Mouse (Mus musculus) v-Abl transformed pro-B cells (cell line): ENCODE measurements around the gene 1500009C09Rik.
"Not testable (repeated sequence)": the region's sequence is repeated elsewhere in the genome, so short reads cannot be mapped to it uniquely, and the experiment has no call there.

ENCODE experiments used
- in situ Hi-C, 2 experiments: fragments of 400-800 bp; cut with MboI; formaldehyde crosslinking; loops; one replicate each; pipeline ENCODE4 v1.15.1; 2025; ENCODE audit not compliant: unreplicated experiment in 2 of 2

The 1500009C09Rik gene

DNA sequence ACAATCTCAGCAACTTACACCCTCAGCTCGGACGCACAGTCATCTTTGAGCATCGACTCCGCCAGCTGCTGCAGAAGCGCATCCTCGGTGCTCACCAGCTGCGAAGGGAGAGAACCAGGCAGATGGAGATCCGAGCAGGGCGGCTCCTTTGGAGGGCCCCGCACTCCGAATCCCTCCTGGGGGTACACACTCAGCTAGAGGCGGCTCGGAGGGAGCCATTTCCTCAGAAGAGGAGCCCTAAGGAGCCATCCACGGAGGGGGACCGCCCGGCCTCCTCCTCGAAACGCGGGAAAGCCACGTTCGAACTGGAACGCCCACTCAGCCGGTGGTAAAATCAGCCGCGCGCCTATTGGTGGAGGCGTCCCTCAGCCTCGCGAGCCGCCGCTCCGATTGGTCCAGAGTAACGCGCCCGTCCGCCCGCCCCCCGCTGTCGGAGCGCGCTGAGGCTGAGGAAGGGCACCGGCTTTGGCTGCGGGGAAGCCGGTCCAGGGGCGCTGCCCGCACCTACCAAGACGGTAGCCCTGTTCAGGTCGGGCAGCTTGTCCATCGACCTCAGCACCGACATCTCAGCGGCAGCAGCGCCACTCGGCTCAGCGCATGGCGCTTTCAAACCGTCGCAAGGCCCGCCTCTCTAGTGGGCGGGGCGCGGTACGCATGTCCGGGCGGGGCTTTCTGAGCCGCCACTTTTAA lies 7.9 kb upstream of the 1500009C09Rik start, which contains the start of gene Cenpm:
TSS of gene Cenpm (minus strand) at position 634 of the 690 bp plus-strand sequence.
- in situ Hi-C loops: no loop called here

DNA sequence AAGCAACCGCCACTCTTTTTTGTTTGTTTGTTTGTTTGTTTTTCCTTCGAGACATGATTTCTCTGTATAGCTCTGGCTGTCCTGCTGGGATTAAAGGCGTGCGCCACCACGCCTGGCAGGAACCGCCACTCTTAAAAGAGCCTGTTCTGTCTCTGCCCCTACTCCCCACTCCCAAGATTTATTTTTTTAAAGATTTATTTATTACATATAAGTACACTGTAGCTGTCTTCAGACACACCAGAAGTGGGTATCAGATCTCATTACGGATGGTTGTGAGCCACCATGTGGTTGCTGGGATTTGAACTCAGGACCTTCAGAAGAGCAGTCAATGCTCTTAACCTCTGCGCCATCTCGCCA lies 7.4 kb upstream of the 1500009C09Rik start:
- in situ Hi-C loops: not testable (repeated sequence)

DNA sequence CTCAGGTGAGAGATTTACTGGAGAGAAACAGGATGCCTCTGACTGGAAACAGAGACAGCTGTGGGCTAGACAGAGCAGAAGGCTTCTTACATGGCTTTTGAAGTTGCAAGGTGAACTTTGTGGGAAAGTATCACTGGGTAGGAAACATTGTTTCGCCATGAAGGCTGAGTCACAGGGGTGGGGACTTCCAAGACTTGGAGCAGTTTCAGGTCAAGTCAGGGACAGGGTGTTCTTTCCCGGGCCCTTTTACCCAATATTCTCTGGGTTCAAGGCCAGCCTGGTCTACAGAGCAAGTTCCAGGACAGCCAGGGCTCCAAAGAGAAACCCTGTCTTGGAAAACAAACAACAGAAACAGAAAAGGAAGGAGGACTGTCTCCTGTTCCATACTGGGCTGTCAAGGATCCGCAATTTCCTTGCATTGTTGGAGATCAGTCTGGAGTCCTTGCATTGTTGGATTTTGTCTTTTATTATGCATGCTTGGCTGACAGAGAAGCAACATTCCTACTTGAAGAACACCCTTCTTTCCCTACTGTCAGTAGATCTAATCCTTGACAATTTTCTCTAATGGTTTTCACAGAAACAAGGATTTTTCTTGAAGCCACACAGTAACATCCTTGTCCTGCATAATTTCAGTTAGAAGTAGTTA lies 4.9 kb upstream of the 1500009C09Rik start:
- in situ Hi-C loops: no loop called here

DNA sequence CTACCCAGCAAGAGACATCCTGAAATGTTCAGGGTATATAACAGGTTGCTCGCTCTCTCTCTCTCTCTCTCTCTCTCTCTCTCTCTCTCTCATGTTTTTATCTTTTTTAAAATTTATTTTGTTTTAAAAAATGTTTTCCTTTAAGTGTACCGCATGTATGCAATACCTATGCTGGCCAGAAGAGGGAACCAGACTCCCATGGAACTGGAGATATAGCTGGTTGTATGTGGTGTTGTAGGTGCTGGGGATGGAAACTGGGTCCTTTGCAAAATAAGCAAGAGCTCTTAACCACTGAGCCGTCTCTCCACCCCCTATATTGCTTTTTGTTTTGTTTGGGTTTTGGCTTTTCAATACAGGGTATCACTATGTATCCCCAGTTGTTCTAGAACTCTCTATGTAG lies 618 bp upstream of the 1500009C09Rik start:
- in situ Hi-C loops: loop anchor here in 1 of 2 experiments (25.0 kb wide), 1 partner anchor 1261 kb away; the partner anchor contains the start of gene Ttll1

DNA sequence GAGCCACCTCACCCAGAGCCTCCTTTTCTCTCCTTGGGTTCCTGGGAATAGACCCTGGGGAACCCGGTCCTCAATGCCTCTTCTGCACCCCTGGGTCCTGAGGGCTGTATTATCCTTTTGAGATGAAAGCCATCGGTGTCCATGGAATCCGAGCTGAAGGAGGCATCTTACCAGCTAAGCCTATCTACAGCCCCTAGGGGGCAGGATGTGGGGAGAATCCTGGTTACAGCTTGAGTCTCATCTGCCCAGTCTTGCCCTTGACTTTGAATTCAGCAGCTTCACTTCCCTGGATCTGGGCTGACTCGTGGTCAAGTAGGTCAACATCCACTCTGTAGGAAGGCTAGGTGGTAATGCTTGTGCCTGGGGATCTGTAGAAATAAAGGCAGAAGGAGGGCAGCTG lies 3.1 kb downstream of the 1500009C09Rik start:
- in situ Hi-C loops: loop anchor here in 1 of 2 experiments (25.0 kb wide), 1 partner anchor 1257 kb away; the partner anchor contains the start of gene Ttll1

DNA sequence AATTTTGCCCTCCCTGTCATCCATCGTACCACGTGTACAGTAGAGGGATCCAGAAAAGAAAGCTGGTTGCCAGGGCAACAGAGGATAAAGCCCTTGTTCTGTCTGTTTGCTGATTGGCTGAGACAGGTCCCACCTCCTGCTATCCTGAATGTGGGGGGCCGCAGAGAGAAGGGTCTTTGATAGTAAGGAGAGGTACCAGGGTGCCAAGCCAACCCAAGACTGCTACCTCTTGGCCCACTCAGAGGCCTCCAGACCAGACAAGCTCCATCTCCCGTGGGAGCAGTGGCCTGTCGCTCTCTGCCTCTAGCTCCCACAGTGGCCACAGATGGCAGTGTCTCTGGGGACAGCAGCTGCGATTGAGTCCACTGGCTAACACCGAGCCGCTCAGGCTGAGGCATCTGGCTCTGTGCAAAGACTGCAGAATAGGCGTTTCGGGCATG lies 3.8 kb downstream of the 1500009C09Rik start:
- in situ Hi-C loops: loop anchor here in 1 of 2 experiments (25.0 kb wide), 1 partner anchor 1256 kb away; the partner anchor contains the start of gene Ttll1

DNA sequence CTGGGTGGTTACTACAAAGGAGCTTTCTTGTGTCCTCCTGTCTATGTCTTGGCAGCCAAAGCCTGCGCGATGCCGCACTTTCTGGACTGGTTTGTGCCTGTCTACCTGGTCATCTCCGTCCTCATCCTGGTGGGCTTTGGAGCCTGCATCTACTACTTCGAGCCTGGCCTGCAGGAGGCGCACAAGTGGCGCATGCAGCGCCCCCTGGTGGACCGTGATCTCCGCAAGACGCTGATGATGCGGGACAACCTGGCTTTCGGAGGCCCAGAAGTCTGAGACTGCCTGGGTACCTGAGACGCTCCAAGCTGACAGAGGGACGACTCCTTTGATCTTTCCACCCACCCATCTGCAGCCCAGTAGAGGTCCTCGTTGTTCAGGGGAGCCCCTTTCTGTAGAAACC lies 7.3 kb downstream of the 1500009C09Rik start:
- in situ Hi-C loops: loop anchor here in 1 of 2 experiments (25.0 kb wide), 1 partner anchor 1253 kb away; the partner anchor contains the start of gene Ttll1

DNA sequence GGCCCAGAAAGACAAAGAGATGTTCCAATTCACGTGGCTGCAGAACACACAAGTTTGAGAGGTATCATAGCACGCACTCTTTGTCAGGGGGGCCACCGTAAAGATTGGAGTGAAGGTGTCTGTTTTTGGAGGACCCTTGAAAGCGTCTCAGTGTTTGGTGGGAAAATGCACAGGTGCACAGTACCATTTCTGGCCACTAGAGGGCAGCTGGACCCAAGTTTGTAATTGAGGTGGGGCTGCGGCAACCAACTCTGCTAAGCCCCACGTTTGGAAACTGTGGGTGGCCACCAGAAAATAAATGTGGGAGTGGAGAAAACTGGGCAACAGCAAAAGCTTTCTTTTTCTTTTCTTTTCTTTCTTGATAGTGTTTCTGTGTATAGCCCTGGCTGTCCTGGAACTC lies 14.2 kb downstream of the 1500009C09Rik start:
- in situ Hi-C loops: loop anchor here (10.0 to 25.0 kb wide), 3 partner anchors 538 to 1246 kb away; partner anchors contain the start of gene Ttll1 (in 1 of the 2)

DNA sequence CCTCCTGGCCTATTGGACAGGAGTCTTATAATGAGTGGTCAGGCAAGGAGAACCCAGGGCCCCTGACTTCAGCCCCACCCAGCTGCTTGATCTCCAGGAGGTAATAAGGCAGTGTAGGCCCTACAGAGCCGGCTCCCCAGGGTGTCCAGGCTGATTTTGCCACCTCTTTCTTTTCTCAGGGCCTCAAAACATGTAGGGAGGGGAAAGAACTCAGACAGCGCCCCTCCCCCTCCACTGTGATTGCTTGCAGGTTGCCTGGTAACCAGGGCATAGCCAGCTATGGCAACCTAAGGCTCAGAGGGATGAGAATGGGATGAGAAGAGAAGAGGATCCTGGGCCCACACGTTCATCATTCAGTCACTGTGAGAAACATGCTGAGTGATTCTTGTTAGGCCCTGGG lies 16.0 kb downstream of the 1500009C09Rik start:
- in situ Hi-C loops: loop anchor here (10.0 to 25.0 kb wide), 3 partner anchors 537 to 1244 kb away; partner anchors contain the start of gene Ttll1 (in 1 of the 2)

DNA sequence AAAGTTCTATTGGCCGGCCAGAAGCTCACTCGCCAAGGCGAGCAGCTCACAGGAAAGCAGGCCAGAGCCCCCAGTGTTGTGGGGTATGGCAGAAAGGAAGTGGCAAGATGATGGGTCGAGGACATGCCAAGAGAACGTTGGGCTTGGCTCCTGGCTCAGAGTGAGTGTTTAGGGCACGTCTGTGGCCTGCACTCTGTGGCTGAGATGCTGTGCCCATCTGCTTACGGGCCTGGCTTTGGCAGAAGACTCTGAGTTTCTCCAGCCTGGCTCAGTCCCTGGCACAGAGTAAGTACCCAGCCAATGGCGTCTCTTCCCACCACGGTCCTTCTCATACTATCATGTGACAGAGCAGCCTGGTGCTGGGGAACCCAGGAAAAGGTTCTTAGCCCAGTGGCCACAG lies 16.6 kb downstream of the 1500009C09Rik start:
- in situ Hi-C loops: loop anchor here (10.0 to 25.0 kb wide), 3 partner anchors 536 to 1244 kb away; partner anchors contain the start of gene Ttll1 (in 1 of the 2)

DNA sequence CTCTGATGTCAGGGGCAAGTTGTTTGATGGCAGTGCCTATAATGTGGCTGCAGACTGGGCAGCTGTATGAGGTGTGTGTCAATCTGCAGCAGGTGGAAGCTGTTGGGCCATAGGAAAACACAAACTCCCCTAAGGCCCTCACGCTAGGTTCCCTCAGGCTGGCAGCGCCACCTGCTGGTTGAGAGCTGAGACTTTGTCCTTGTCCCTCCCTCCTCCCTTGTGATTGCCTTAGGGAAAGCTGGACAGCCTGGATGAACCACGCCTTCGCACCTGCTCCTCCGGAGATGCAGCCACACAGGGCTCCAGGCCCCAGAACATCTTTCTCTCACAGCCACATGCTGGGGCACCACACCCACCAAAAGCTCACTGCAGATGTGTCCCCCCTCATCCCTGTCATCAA lies 19.0 kb downstream of the 1500009C09Rik start:
- in situ Hi-C loops: loop anchor here (10.0 to 25.0 kb wide), 3 partner anchors 654 to 1244 kb away; partner anchors contain the start of gene Ttll1 (in 2 of the 2)

DNA sequence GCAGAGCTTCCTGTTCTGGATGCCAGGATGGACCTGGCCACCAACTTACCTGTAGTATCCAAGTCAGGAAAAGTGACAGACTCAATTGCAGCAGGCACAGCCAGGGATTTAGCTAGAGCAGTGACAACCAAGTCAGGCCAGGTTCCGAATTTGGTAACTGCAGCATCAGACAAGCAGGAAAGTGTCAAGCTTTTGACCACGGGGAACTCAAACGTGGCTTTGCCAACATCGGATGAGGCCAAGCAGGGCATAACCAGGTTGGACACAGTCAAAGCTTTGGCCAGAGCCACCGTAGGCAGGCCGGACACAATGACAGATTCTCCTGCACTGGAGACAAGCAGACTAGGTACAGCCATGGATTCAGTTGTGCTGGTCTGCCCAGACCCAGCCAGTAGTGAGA lies 20.1 kb downstream of the 1500009C09Rik start:
- in situ Hi-C loops: loop anchor here (10.0 to 25.0 kb wide), 3 partner anchors 653 to 1243 kb away; partner anchors contain the start of gene Ttll1 (in 2 of the 2)

DNA sequence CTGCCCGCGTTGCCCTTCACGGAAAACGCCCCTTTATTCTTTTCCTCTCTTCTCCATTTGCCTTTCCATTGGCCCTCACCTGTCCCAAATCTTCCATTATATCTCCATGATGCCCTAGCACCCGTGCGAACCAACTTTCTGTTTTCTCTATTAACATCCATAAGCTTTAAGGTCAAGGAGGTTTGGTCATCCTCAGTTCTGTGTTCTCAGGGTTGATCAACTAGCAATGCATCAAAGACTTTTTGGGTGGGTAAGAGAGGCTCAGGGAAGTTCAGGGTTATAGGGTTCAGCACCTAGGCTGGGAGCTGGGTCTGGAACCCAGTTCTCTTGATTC lies 22.4 kb downstream of the 1500009C09Rik start, which contains the start of gene Sept3:
TSS of gene Sept3 (plus strand) at position 301 of the 334 bp plus-strand sequence.
- in situ Hi-C loops: loop anchor here (10.0 to 25.0 kb wide), 3 partner anchors 650 to 1240 kb away; partner anchors contain the start of gene Ttll1 (in 2 of the 2)

DNA sequence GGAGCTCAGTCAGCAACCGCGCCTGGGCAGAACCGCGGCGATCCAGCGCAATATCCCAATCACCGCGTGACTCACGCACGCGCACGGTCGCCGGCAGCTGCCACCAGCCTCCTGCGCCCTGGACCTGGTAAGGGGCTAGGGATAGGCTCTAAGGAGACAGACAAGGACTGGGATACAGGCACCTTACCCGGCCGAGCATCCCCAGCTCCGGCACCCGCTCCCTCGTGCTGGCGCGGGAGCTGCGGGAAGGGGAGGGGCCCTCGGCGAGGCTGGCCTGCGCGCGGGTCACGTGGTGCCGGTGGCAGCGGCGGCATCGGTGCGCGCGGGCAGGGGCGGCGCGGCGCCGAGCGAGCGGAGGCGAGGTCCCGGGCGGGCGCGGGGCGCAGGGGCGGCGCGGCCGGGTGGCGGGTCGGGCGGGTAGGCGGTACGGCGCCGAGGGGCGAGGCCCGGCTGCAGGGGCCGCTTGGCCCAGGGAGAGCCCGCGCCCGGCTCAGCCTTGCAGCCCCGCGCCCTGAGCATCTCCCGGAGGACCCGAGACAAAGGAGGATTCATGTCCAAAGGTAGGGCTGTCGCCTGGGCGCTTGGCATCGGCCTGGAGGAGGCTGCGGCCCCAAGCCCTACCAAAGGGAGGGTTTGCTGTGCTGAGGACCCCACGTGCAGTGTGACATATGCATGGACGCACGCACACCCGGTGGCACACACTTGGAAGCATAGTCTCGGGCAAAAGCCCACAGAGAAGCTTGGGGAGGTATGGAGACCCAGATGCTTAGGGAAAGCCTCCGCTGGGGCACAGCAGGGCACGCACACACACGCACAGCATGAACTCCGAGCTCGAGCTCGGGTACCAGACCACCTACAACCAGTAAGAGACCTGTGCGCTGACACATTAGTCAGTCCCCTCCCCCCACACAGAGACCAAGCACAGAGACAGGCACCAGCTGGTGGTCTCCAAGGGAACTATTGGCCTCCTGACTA lies 23.0 kb downstream of the 1500009C09Rik start:
- in situ Hi-C loops: loop anchor here (10.0 to 25.0 kb wide), 6 partner anchors 512 to 1787 kb away; partner anchors contain the start of genes Nfam1 (in 2 of the 2), Ttll1 (in 2 of the 2), Cyp2d26 (in 1 of the 2) and Efcab6 (in 1 of the 2)

DNA sequence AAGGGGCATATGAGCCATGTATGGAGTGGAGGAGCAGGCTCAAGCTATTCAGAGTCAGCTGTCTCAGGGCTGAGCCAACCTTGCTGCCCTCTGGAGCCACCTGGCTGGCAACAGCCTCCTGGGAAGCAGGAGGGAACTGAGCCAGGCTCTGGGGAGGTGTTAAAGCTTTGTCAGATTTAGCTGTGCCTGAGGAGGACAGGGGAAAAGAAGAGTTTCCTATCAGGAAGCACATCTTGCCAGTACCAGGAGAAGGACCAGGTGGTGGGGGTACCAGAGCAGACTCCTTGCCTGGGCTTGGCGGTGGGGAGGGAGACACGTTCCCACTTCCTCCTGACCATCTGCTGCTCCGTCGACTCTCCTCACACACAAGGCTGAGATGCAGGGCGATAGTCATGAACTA lies 25.4 kb downstream of the 1500009C09Rik start:
- in situ Hi-C loops: loop anchor here (10.0 to 25.0 kb wide), 5 partner anchors 510 to 1785 kb away; partner anchors contain the start of genes Nfam1 (in 2 of the 2), Cyp2d26 (in 1 of the 2), Efcab6 (in 1 of the 2) and Ttll1 (in 1 of the 2)

DNA sequence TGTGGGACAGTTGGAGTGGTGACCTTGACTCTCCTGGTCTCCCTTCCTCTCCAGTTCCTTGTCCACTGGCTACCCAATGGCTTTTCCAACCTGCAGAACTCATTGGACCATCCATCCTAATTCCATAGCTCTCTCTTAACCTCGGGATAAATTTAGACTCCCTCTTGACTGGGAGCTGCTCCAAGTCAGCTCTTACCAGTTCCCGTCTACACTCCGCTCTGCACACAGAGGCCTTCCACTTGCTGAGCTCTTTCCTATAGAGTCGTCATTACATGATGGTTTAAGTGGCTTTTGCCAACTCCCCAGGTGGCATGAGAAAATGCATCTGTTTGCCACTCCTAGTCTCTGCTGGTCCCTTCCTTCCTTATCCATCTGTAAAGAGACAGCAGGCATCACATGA lies 28.4 kb downstream of the 1500009C09Rik start:
- in situ Hi-C loops: loop anchor here (25.0 kb wide), 3 partner anchors 507 to 1782 kb away; partner anchors contain the start of genes Nfam1 (in 2 of the 2), Cyp2d26 (in 1 of the 2) and Efcab6 (in 1 of the 2)

DNA sequence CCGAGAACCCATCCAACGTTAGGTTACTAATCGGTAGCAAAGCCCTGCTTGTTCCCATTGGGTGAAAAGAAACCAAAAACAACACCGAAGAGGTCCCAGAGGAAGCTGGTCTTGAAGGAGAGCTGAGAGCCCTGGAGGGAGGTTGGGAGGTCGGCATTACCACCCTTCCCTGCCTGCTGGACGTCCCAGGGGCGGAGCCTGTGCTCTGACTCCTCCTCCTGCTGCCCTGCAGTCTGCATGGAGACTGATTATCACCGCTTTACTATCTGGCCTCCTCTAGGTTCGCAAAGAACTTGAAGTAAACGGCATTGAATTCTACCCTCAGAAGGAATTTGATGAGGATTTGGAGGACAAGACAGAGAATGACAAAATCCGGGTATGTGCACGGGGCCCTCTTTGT lies 34.0 kb downstream of the 1500009C09Rik start:
- in situ Hi-C loops: loop anchor here (25.0 kb wide), 3 partner anchors 501 to 1776 kb away; partner anchors contain the start of genes Nfam1 (in 2 of the 2), Cyp2d26 (in 1 of the 2) and Efcab6 (in 1 of the 2)

DNA sequence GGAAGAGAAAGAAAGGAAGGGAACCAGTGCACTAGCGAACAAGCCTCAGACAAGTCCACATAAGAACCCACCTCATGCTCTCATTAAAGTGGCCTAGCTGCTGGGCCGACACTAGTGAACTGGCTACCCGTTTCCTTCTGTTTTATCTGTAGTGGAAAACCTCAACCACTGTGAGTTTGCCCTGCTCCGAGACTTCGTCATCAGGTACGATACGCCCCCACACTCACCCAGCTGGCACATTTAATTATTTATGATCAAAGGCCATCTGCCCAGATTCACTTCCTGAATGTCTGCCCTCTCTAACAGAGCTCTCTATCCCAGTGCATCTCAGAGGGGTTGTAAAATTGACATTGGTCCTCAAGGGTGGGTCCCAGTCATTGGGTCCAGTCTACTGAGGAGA lies 38.1 kb downstream of the 1500009C09Rik start:
- in situ Hi-C loops: loop anchor here (25.0 kb wide), 3 partner anchors 497 to 1772 kb away; partner anchors contain the start of genes Nfam1 (in 2 of the 2), Cyp2d26 (in 1 of the 2) and Efcab6 (in 1 of the 2)

DNA sequence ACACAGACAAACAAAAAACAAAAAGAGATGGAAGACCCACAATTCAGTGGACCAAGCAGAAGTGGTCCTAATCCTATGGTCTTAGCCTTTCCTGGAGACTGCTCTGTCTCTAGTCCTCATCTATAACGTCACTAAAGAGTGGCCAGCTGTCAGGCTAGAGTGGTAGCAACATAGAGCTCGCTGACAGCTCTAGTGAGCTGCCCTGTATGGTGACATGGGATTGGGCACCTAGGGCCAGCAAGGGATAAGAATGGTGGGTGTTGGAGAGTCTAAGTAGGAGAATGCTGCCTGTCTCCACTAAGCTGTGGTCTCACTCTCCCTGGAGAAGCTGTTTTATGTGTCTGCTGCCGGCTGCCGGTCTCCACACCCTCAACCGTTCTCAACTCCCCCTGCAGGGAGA lies 40.7 kb downstream of the 1500009C09Rik start:
- in situ Hi-C loops: loop anchor here (25.0 kb wide), 3 partner anchors 494 to 1769 kb away; partner anchors contain the start of genes Nfam1 (in 2 of the 2), Cyp2d26 (in 1 of the 2) and Efcab6 (in 1 of the 2)
